Mouse (Mus musculus) c-Kit-positive CD71-negative TER-119-negative erythroid progenitor cells, embryonic 14.5 days (primary cell): ENCODE results near the gene Tacc3.

Experiments
- DNase-seq: peaks from one replicate; pipeline ENCODE4 v3.0.0-alpha.2; 2013; ENCODE audit warnings: low read depth

Tacc3 gene

DNA sequence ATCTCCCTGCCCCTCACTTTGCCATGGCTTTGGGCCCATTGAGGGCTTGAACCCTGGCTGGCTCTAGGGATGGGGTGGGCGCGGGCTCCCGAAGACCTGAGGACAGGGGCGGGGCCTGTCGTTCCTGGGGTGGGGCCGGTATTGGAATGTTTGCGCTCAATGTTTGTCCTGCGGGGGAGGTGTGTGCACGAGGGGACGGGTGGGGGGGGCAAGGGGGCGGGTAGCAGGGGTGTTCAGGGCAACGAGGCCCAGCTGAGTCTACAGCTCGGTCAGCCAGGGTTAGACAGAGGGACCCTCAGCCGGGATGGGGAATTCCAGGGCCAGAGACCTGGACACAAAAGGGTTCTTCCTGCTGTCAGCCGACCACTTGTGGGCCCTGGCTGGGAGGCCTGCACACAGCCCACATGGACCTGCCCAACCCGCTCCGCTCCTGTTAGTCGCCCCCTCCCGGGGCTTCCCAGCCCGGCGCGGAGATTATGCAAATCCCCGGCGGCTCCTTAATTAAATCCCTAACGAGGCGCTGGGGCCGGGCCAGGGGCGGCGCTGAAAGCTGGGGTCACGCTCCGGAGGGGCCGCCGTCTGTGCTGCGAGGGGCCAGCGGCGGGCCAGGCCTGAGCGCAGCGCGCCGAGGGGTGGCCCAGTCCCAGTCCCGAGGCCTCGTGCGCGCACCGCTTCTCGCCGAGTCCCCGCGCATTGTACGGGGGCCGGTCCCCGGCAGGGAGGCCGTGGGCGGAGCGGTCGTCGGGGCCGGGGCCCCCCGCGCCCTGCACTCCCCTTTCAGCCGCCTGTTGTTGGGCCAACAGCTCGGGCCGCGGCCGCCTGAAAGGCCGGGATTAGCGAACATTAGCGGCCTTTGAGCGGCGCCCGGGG is 37.2 kb downstream of the Tacc3 start:
- DNase-seq: no peak

DNA sequence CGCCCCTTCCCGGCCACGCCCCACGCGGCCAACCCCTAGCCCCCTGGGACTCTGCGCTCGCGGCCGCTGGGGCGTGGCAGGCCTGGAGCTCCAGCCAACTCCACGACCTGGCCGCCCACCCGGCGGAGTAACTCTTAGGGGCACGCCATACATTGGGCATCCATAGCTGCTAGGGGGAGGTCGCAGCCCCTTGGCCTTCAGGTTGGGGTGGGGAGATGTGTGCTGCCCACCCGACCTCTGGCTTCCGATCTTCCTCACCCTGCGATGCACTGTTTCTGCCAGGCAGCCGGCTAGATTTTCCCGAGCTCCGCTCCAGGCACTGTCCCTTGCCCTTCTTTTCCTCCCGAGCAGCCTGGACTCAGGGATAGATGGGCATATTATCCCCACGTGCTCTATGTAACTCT is 37.8 kb downstream of the Tacc3 start:
- no peak for DNase-seq

DNA sequence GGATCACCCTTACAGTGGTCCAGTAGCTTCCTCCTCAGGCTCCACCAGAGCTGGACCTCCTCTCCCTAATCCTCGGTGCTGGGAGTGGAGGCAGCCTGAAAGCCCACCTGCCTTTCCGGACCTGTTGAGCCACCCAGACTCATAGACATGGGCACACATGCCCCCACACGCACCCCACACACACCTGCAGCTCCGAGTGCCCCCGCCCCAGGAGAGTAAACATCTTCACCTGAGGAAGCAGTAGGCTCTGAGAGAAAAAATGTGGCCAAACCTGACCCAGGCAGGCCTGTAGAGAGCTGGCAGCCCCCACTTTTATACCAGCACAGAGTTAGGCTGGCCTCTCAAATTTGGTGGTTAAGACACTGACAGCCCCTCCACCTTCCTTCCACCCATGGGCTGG is 38.5 kb downstream of the Tacc3 start:
- no peak for DNase-seq

DNA sequence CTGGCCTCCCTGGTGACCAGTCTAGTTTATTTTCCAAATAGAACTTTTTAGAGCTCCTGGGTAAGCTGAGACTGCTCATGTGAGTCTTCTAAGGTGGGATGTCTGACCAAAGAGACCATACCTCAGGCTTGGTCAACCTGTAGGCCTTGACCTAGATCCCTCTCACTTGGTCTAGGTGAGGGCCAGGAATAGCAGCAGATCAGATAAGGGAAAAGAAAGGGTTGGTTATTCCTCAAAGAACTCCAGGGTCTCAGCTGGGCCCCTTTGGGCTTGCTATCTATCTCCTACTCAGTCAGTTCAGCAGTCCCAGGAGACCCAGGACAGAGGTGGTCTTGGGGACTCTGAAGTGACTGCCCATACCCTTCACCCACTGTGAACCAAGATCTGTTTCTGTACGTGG is 39.6 kb downstream of the Tacc3 start:
- no peak for DNase-seq

DNA sequence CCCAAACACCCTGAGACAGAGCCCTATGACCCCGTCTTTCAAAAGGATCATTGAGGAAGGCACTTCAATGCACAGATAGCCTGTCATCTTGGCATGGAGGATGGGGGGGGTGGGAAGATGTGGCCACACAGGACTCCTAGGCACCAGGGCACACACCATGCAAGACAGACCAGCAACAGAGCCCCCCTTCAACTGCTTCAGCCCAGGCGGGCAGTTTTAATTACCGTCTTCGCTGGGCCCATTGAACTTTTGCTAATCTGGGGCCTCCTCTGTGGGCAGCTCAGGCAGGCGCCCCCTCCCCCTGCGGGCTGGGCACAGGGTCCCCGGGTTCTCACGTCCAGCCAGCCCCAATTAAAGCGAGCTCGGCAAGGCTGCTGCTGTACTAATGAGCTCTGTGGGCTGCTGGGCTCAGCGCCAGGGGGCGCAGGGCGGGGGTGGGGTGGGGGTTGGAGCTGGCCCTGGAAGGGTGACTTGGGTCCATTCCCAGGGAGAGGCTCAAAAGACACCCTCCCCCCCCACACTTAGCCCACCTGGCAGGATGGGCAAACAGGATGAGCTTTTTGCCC is 40.1 kb downstream of the Tacc3 start:
- no peak for DNase-seq

DNA sequence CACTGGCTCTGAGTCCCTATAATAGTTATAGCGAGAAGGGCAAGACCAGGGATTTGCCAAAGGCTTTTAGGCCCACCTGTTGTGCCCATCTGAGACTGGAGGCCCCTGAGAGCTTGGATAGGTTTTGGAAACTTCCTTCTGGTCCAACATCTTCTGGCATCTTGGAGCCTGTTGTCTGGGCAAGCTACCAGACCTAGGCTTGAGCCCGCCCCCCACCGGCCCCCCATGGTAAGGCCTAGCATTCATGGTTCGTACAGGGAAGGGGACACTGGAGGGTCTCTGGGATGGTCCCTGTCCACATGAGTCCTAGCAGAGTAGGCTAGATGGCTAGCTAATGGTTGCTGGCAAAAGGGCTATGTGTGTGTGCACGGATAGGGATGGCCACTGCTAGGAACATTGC is 40.7 kb downstream of the Tacc3 start:
- no peak for DNase-seq

DNA sequence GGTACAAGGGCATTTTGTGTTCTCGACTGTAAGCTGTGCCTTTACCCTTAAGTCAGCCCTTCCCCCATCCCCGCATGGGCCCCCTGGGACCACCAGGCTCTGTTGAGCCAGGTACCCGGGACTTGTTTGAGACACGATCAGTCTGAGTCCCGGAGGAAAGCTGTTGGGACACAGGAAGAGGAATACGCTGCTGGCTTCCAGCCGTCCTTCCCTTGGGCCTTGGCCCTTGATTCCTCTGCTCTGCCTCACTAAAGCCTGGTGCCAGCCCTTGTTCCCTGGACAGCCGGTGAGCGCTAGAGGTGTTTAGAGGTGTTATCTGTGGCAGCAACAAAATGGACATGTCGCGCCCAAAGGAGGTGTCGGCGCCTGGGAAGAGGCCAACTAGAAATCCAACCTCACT is 42.1 kb downstream of the Tacc3 start:
- no peak for DNase-seq

DNA sequence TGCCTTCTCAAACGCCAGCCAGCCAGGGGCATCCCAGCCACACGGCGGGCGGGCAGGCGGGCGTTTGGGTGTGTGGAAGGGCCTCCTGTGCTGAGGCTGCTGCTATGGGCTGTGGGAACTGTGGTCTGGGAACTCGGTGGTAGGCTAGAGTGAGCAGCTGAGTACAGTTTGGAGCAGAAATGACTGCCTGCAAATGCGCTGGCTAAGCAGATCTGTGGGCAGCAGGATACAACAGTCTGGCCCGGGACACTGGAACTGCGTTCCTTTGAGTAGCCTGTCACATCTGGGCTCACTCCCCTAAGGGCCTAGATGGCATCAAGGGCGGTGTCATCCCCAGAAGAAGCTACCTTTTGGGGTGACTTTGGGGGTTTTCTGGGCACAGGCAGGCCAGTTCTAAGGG is 43.9 kb downstream of the Tacc3 start:
- DNase-seq: no peak

DNA sequence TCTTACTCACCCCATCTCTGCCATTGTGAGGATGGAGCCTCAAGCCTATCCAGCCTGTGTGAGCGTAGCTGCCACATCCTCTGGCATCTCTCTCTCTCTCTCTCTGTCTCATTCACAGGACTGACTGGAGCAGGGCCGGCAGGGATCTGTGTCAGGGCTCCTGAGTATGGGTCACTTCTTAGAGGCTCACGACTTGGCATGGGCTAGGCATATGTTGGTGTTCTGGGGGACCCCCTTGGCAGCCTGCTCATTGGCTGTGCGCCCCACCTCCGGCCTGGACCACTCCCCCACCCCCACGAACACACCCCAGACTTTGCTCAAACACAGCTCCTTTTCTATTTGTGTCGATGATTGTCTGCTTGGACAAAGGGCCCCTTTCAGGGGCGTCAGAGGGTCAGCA is 46.1 kb downstream of the Tacc3 start:
- no peak for DNase-seq

DNA sequence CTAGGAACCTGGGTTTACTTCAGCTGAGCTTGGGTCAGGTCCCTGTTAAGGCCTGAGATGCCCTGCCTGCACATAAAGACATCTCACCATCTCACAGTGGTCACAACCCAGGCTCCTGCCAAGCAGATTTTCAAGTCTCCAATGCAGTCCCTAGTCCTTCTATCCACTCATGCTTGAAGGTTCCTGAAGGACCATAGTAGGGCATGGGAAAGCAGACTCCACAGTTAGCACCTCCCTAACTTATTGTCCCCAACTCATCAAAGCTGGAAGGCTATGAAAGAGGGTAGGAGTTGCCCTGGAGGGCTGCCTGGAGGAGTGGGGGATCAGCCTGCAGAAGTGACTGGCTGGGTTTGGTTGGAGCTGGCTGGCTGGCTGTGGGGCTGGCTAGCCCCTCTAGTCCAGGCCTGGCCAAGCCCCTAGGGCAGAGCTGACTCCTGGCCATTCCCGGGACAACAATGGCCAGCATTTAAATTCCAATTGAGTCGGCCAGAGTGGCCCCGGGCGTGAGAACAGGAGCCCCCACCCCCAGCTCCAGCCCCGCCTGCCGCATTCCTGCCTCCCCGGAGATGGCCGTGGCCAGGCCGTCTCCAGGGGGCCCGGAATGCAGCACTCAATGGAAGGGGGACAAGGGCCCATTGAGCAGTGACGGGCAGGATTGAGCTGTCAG is 47.1 kb downstream of the Tacc3 start:
- no peak for DNase-seq

DNA sequence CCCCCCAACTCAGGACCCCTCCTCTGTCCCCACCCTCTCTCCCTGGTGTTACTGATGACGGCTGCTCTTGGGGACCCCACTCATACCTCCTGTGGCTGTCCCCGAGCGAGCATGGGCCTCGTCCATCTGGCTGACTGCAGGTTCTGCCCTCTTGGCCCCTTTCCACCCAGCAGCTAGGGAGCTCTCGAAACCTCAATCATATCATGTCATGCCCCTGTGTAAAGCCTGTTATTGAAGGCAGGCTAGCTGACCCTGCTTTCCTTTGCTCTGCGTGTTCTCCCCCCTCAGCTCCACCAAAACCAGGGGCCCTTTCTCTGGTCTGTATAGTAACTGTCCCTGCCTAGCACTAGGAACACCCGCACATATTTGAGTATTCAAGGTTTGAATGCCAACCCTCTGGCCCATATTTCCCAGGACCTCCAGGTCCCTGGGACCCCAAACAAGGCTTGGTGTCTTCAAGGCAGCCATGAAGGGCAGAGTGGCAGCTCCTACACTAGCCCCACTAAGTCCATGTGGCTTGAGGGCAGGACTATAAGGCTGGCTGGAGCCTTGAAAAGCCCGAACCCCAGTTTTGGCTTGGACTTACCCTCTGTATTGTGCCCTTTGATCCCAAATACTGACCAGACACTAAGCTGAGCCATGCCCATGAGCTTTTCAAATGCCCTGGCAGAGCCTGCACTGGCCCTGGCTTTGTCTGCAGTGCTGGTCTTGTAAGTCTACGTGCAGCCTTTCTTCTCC is 47.9 kb downstream of the Tacc3 start:
- DNase-seq: no peak

DNA sequence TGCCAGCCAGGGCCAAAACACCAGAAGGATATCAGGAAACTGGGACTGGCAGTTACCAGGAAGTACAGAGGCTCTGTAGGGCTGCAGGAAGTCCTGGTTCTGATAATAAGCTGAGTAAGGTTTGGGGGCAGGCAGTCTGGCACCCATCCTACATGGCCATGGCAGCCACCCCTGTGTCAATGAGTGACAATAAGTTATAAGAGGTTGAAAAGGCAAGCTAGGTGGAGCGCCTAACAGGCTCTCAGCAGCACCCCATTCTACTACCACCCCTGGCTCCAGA is 48.4 kb downstream of the Tacc3 start:
- DNase-seq: no peak

DNA sequence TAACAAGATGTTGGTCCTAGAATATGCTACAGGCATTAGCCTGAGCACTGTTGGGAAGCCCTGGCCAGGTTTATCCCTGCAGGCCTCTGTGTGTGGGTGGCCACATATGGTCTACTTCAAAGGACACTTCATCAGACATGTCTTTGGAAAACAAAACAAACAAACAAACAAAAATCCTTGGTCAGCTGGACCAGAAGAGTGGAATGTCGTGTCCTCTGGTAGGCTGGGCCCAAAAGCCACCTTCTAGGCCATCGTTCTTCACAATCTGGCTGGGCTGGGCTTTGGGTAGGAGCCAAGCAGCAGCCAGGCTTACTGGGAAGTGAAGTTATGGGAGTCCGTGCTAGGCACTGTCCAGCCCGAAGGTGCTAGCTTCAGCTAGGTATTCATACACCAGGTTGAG is 49.2 kb downstream of the Tacc3 start:
- DNase-seq: no peak

DNA sequence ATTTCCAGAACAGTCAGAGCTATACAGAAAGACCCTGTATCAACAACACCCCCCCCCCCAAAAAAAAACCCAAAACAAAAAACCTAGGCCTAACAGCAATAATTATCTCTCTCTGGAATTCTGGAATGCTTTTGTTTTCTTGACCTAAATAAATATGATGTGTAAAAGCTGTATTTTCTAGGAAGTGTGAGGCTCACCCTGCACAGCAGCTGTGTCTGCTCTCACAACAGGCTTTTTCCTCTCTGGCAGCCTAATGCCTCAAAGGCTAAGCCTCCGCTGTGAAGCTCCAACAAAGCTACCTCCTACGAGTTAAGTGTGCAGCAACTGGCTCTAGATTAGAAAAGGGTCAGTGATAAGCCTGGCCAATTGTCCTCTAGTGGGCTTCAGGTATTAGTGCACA is 51.1 kb downstream of the Tacc3 start:
- DNase-seq: no peak

DNA sequence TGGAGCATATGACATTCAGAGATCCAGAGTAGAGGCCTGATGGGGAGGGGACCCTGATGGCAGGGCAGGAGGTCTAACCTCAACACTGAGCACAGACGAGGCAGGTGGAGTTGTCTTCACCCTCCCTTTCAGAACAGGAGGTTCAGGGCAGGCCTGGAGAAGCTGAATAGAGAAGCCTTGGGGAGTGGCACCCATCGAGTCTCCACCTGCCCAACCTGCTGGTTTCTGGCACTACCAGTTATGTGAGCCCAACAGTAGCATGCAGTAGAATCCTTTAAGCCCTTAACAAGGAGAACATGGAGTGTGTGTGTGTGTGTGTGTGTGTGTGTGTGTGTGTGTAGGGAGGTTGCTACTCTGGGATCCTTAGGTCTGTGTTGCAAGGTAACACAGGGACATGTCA is 54.6 kb downstream of the Tacc3 start:
- no peak for DNase-seq

DNA sequence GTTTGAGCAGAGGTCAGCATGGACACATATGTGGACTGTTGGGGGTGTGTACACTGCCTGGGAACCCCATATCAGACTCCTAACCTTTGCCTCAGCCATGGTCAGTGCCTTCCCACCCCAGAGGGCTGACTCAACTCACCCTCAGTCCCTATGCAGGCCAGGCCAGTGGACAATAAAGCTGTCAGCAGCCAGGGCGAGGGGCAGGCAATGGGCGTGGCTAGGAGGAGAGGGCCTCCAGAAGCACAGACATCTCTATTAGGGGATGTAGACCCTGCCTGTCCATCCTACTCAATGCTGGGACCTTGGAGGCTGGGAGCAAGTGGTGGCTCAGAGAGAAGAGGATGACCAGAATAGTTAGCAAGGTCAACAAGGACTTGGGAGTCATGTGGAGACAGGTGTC is 57.3 kb downstream of the Tacc3 start:
- DNase-seq: no peak

DNA sequence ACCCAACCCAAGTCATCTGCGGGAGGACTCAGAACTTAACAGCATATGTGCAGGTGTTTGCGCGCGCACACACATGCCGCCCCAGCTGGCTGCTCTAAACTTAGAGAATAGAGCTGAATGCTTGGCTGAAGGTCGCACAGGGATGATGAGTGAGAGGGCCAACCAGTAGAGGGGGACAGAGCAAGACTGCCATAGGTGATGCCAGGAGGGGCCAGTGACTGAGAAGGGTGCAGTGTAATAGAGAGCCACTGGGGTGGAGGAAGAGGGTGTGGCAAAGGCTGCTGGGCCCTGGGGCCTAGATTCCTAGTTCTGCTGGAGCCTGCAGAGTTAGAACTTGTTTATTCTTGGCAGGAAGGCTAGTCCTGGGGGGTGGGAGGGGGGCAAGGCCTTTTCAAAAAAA is 58.5 kb downstream of the Tacc3 start:
- no peak for DNase-seq

DNA sequence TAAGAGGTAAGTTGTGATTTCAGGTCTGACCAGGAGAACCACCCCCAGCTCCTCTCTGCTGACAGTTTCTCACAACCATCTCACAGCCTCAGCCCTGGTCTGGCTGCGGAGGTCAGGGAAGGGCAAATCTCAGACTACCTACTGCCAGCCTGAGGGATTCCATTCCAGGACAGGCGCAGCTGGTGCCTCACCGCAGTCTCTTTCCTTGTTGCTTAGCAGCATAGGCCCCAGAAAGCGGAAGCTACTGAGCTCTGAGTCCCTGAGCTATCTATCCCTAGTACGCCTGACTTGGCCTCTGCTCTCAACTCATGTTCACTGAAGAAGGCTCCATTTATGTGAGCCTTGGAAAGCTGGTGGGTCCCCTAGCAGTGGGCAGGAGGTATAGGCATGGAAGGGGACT is 60.5 kb downstream of the Tacc3 start:
- no peak for DNase-seq

DNA sequence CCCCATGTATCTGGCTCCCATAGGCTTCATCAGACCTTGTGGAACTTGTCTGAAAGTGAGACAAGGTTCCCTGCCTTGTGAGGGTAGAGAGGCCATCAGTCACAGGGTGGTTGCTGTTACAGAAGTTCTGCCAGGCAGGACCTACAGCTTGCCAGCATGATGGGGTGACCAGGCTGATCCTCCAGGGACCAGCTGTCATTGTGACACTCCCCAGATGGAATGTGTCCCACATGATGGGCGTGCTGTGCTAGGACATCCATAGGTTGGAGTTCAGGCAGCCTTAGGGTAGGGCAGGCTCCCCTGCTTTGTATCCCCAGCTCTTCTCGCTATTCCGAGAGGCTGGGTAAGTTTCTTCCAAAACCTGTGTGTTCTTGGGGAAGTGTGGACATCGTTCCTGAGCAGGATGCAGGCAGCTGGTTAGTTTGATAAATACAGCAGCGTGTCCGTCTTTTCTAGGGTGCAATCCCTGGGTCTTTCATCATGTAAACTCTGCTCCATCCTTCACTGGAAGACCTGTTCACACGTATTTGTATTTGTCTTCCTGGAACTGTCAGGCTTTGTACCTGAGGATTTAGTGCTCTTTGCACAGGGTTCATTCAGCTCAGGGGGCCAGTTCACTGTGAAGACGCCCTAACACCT is 63.0 kb downstream of the Tacc3 start:
- no peak for DNase-seq

DNA sequence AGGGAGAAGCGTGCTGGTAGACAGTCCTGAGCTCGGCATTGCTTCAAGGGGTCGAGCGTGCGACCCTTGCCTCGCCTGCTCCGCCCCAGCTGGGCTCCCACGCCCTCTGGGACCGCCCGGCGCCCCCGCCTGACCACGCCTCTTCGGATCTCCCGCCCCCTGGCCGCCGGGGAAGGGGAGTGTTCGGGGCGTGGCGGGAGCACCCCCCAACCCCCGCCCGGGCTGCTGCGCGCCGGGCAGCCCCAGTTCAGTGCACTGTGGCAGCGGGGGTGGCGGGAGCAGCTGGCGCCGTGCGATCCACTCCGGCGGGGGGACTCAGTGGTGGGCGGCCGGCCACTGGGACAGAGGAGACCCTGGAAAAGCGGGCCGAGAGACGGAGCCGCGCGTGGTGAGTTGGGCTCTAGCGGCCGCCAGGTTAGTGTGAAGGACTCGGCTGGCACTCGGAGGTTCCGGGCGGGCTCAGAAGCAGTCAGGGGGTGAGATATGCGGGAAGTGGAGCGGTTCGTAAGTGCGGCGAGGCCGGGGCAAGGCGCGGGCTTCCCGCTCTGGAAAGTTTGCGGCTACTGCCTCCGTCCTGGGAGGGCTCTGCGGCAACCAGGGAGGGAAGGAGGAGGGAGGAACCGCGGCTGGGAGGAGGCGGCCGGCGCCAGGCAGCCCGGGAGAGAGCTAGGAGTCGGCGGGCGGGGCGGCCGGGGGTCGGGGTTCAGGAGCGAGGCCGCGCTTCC is 63.8 kb downstream of the Tacc3 start, which contains the start of gene Fgfr3:
Fgfr3 (plus strand) TSS at position 134 of the 725 bp plus-strand sequence.
- no peak for DNase-seq

DNA sequence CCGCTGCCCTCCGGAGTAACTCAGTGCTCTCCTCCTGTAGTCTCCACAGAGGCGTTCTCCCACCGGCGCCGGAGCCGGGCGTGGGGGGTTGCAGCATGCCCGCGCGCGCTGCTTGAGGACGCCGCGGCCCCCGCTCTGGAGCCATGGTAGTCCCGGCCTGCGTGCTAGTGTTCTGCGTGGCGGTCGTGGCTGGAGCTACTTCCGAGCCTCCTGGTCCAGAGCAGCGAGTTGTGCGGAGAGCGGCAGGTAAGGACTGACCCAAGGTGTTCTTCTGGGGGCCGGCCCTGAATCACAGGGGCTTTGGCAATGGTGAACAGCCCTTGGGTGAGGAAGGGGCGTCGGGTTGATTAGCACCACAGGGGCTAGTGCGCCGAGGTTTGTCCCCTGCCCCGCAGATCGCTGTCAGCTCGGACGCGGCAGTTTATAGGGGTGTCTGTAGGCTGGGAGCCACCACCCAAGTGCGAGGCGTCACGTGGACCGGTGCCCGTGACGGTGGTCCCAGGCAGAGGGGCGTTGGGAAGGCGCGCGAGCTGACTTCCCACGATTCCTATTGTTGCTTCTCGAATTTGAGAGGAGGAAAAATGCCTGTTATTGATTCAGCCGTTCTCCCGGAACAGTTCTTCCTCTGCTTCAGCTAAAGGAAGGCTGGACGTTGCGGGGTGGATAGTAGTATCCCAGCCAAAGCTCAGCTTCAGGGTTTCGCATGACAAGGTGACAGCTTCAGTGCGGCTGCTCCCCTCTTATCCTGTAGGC is 64.5 kb downstream of the Tacc3 start:
- DNase-seq: no peak
